Mouse (Mus musculus): ENCODE measurements around the gene Top1. TPM values are rescaled to one million over a fixed set of nuclear protein-coding genes. Genes with fewer than 3 reads are reported as not detected.
"Not testable (repeated sequence)": the region's sequence is repeated elsewhere in the genome, so short reads cannot be mapped to it uniquely, and the experiment has no call there.

Gene Top1
- polyA plus RNA-seq, 1 experiment: 7.2 TPM

DNA sequence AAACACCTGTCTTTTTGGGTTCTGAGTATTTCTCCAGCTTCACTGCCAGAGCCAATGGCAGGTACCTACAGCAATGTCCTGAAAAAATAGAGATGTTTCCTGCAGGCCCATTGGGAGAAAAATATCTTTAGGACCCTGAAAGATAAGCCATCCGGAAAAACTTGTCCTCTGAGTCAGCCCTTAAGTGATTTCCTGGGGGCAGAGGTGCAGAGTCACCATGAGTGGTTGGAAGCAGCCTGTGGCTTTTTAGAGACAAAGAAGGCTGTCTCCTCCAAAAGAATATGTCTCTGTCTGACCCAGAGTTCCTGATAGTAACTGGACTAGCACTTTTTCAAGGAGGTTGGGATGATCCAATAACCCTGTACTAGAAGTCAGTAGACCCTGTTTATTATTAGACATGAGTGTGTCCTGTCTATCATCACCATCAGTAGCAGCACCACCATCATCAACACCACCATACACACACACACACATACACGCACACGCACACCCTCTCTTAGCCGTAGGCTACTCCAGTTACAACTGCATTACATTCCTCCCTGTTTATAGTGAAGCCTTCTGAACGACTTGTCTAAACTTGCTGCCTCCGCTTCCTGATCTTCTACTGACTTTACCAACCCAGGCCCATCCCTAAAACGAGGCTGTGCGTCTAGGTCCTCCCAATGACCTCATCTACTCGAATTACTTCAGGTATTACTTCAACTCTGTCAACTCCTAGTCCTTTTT is 14.7 kb upstream of the Top1 start:
- no peak for DNase-seq (ENCODE audit: low read depth)

DNA sequence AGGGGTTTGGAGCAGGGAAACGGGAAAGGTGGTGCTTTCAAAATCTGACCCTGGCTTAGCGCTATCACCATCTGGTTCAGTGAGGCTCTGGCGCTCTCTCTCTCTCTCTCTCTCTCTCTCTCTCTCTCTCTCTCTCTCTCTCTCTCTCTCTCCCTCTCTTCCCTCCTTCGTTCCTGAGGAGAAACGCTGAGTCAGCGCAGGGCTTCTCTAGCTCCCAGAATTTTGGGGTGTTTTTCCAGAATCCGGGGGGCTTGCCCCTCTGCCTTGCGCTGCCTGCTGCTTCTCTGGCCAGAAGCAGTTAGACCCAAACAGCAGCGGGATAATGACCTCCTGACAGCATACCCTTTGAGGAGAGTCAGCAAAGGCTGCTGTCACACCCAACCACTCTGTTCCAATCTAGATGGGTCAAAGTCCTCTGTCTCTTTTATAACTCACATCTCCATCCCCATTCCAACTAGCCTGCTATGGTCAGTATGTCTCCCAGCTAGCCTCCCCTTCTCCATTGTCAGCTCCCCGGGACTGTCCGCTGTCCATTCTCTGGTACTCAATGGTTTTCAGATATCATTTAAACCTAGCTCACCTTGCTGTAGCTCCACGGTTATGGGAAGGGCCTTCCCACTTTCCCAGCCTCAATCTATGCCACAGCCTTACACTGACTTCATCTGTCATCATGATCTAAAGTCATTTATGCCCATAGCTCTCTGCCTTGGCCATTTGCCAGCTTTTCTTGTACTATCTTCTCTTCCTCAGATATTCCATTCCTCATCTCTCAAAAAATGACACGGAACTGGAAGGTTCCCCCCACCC is 5.6 kb upstream of the Top1 start:
- no peak for DNase-seq (ENCODE audit: low read depth)

DNA sequence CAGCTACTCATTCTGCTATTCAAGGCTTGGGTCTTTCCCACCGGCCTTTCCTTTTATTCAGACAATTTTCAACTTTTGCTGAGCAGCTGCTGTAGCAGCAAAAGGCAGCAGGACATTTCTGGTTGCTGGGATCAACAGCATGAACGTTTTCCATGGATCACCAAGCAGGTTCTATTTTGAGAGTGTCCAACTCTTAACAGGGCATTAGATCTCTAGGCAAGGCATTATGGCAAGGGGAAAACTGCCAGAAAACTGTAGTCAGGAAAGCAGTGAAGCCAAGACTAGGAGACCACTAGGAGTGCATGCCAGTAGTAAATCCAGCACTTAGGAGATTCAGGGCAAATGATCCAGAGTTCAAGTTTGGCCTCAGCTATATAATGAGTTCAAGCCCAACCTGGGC is 4.5 kb upstream of the Top1 start:
- no peak for DNase-seq (ENCODE audit: low read depth)

DNA sequence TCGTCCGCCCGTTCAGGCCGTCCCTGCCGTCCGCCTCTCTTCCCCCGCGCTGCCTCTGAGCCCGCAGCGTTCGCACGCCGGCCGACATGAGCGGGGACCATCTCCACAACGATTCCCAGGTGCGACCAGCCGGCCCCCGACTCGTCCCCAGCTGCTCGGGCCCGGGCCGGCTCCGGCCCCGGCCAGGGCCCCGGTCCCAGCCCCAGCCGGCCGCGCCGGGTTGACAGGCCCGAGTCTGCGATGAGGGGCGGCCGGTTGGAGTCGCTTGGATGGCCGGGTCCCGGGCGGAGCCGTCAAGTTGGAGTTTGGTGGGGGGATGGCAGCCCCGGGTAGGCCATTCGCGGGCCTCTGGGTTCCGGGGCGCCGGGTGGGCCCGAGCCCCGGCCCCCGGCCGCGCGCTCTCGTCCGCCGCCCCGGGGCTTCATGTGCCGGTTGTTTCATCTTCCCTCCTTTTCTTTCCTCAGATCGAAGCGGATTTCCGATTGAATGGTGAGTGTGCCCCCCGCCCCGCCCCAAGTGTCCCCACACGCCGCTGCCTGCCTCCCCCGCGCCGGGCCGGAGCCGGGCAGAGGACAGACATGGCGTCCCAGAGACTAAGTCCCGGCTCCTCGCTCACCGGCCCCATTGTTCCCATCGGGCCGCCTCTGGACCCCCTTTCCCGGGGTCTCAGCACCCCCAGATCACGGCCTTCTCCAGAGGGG is 606 bp downstream of the Top1 start:
- no peak for DNase-seq (ENCODE audit: low read depth)

DNA sequence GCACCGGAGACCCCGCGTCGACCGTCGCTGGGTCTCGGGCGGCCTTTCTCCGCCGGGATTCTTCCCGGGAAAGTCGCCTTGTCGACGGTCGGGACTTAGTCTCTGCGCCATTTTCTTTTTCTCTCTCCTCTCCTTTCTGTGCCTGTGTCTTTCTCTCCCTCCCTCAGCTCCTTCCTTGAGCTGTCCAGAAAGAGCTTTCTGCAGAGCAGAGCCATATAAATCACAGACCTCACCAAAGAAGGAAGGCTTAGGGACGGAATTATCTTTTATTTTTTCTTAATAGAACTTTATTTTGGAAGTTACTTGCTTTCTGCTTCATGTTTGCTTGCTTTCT is 1.1 kb downstream of the Top1 start:
- DNase-seq (ENCODE audit: low read depth): no peak

DNA sequence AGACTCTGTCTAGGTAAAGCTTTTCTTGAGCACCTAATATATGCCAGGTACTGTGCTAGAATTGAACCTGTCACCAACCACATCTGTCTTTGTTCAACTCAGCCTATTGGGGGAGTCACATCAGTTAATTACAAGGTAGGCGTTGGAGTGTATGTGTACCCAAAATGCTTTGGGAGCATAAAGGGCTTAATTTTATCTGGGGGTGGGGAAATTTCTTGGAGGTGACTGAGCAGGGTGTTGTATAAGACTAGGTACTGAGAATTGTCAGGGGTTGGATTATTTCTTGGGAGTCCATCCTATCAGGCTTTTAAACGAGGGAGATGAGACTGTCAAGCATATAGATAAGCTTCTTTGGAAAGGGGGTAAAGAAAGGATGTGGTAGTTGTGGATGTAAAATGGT is 2.4 kb downstream of the Top1 start:
- no peak for DNase-seq (ENCODE audit: low read depth)

DNA sequence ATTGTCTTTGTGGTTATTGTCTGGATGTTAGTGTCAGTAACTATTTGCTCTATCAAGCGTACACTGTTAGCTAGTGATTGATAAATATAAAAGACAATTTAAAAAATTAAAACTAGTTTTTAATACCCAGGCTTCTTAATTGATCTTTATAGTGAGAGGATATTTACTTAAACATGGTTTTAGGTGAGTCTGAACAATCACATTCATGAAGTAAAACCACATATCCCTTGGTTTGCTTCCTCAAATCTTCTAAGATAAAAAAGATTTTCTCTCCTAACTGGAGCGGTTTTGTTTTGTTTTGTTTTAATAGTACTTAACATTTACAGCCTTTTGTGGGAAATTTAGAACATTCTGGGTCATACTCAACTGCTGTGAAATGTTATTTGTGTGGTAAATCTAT is 3.4 kb downstream of the Top1 start:
- DNase-seq (ENCODE audit: low read depth): no peak

DNA sequence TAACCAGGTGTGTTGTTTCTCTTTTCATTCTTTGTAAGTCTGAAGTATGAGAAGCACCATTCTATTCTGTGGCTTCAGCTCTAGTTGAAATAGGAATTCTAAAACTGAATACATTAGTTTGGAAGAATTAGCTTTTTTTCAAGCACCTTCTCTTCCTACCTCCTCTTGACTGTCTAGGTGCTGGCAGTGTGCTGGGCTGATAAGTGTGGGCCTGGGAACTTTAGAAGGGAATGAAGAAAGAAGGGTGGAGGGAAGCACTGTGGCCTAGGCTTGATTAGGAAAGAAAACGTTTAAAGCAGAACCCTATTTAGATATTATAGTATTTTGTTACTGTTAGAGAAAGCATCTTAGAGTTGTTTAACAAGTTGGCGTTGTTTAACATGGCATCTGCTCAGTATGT is 5.5 kb downstream of the Top1 start:
- DNase-seq (ENCODE audit: low read depth): no peak

DNA sequence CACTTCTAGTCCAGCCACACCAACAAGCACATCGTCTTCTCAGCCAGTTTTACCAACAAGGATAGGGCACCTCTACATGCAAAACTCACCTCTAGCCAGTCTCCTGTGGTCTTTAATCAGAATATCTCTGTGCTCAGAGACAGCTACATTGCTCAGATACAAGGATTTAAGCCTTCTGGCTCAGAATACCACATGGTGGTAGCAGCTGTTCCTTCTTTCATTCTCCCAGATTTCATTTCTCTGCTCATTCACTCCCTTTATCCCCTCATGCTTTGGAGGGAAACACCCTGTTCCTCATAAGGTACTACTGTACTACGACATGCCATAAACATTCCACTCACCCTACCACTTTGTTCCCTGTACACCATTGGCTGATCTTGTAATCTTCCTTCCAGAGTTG is 7.5 kb downstream of the Top1 start:
- no peak for DNase-seq (ENCODE audit: low read depth)

DNA sequence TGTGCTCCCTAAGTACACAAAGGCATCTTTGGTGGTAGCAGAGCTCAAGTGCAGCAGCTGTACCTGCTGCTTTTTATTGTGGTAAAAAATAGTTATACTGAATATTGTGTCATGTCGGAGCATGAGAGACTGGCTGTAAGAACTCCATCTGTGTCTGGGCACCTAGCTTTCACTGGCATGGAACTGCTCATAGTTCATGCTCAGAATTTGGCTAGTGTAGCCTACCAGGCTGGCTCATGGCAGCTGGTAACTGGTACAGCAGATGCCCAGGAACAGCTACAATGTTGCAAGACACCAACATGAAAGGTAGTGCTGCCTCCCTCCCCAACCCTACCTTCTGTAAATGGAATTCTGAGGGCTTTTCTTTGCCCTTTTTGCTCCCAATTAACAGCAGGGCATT is 9.9 kb downstream of the Top1 start:
- no peak for DNase-seq (ENCODE audit: low read depth)

DNA sequence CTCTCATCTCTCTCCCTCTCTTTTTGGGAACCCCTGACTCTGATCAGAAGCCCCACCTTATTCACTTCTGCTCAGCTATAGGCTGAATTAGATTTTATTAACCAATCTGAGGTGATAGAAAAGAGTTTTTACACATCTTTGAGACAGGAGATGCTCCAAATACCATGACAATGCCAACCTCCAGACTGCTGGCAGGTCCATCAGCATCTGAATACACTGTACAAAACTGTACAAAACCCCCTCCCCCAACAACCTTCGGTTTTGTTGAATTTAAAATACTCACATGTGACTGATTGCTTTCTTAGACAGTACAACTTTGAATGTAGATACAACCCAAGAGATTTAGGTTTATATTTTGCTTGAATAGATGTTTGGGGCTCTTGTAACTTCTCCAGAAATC is 10.5 kb downstream of the Top1 start:
- no peak for DNase-seq (ENCODE audit: low read depth)

DNA sequence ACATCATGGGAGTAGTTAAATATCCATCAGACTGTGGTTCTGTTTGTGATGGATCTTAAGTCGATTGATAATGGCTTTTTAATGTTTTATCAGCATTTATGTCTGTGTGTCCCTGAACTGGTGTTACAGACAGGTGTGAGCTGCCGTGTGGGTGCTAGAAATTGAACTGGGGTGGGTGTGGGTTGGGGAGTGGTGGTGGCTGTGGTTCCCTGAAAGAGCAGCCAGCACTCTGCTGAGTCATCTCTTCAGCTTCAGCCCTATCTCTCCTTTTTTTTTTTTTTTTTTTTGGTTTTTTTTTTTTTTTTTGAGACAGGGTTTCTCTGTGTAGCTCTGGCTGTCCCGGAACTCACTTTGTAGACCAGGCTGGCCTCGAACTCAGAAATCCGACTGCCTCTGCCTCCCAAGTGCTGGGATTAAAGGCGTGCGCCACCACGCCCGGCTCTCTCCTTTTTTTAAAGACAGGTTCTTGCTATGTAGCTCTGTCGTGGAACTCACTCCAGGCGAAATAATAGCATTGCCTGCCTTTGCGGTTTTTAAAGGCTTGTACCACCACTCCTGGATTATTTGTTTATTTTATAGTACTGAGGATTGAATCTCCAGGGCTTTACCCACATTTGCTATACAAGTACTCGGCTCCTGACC is 12.2 kb downstream of the Top1 start:
- DNase-seq (ENCODE audit: low read depth): no peak

DNA sequence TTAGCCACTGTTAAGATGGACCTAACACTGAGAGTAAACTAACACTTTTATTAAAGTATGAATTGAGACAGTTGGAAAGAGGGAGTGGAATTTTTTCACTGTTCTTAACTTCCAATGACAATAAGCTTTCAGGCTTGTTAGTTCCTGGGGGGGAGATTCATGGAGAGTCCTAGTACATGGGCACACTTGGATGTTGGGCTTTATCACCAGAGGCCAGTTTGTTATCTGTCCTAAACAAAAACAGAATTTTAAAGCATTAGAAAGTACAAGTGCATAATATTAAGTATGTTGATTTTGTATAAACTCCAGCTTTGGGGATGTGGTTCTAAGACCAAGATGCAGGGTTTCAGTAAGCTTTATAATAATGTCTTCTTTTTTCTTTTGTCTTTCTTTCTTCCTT is 13.1 kb downstream of the Top1 start:
- no peak for DNase-seq (ENCODE audit: low read depth)

DNA sequence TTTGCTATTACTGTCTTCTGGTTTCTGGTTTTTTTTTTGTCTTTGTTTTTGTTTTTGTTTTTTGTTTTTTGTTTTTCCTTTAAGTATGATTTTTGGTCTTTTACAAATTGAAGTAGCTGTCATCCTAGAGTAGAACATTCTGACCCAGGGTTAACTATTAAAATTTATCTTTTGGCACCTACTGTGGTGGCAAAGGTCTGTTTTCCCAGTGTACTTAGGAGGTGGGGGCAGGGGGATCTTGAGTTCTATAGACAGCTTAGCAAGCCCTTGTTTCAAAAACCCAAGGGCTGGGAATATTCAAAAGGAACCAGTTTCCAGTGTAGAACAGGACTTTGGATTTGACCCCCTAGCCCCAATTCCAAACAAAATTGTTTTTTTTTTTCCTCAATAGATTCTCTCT is 18.7 kb downstream of the Top1 start:
- no peak for DNase-seq (ENCODE audit: low read depth)

DNA sequence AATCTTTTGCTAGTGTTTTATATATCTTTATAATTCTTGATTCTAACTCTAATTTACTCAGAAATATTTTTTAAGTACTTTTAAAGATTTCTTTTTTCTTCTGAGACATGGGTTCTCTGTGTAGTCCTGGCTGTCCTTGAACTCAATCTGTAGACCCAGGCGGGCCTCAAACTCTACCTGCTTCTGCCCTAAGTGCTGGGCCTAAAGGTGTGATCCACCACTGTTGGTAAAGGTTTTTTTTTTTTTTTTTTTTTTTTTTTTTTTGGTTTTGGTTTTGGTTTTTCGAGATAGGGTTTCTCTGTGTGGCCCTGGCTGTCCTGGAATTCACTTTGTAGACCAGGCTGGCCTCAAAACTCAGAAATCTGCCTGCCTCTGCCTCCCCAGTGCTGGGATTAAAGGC is 19.3 kb downstream of the Top1 start:
- DNase-seq (ENCODE audit: low read depth): not testable (repeated sequence)

DNA sequence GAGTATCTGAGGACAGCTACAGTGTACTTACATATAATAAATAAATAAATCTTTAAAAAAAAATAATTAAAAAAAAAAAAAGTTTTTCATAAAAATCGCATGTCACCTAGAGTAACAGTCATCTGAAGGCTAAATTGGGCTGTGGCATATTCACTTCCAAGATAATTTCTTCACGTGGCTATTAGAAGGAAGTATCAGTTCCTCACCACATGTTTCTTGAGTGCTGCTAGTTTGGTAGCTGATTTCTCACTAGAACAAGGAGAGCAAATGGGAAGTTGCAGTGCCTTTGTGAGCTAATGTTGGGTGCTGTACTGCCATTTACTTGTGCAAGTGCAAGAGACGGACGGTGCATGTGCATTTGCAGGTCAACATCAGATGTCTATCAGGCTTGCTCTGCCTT is 21.6 kb downstream of the Top1 start:
- no peak for DNase-seq (ENCODE audit: low read depth)

DNA sequence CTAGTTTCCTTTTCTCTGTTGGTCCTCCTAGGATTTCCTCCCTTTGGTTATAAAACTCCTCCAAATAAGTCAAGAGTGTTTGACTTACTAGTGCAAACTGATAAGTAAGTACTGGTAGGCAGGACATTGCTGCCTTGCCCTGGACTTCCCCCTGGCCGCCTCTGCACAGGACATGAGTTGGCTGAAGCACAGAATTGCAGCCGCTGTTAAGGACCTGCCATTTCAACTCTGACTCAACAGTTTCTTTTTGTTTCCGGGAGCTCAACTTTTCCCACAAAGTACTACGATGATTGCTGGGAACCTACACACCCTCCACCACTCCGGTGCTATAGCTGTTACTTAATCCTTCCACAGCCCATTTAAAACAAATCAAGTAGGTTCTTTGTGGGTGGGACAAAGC is 54.6 kb downstream of the Top1 start:
- peak; percentile 27 for DNase-seq (ENCODE audit: low read depth)

DNA sequence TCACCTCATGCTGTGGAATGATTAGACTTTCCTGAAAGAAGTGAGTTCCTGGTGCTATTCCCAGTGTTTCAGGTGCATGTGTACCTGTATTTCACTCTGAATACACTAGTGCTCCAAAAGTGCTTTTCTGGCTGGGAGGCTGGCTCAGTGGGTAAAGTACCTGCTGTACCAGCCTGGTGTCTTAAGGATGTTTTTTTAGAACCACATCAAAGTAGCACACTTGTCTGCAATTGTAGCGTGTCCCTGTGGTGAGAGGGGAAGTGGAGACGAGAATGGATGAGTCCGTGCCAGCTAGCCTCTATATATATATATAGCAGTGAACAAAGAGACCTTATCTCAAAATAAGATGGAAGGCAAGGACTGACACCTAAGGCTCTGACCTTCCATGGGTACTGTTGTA is 55.9 kb downstream of the Top1 start:
- no peak for DNase-seq (ENCODE audit: low read depth)

DNA sequence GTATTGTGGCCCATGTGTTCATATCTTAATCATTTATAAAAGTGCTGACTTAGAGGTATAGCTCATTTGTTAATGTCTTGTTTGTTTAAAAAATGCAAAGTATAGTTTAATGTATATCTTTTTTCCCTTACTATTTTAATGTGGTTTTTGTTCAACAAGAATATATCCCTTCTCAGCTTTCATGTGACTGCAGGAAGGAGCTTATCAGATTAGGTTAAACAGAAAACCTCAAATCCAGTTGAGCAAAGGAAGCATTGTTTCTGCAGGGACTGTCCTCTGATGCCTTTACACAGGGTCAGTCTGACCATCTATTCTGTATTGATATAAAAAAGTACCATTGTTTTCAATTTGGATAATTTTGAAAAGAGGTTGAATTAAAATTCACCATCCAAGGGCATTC is 57.1 kb downstream of the Top1 start:
- DNase-seq (ENCODE audit: low read depth): no peak

DNA sequence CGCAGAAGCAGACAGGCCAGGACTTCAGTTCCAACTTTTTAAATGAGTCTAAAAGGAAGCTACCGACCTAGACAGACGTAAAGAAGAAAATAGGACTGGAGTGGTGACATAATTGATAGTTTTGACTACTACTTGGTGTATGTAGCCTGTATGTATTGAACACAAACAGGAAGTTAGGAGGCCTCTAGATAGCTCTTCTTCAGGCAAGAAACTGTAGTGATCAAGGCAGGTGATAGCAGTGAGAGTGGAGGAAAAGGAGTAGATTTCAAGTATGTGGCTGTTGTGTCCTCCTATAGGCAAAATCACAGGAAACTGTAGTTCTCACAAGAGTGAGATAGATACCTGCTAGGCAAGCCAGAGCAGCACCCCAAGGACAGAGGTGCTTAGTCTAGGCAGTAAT is 62.0 kb downstream of the Top1 start:
- no peak for DNase-seq (ENCODE audit: low read depth)

DNA sequence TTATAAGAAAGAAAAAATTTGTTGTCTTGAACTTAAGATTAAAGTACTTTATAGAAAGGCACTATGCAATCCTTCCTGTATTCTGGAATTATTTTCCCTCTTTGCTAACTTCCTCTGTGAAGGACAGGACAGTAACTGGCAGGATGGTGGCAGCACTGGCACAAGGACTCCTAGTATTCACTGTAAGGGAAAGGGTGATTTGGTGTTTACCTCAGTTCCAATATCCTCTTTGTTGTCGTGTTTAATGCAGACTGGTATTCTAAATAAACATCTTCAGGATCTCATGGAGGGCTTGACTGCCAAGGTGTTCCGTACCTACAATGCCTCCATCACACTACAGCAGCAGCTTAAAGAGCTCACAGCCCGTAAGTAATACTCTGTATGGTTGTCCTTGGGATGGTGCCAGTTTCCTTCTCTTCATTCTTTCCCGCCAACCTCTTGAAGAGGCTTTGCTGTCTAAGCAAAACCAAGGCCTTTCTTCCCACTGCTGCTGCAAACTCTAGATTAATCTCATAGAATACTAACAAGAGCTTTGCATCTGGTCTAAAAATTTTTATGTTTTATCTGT is 69.9 kb downstream of the Top1 start:
- no peak for DNase-seq (ENCODE audit: low read depth)

DNA sequence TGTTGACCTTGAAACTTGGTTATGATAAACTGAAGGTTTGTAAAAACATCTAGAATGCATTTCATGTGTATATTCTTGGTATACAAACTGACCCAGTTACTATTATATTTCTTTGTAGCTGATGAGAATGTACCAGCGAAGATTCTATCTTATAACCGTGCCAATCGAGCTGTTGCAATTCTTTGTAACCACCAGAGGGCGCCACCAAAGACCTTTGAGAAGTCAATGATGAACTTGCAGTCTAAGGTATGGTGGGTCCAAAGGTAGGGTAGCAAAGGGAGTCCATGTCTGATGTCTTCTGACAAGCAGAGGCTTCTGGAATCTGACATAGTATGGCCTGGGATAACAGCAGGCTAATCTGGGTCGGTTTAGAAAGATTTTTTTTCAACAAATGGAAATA is 71.6 kb downstream of the Top1 start:
- no peak for DNase-seq (ENCODE audit: low read depth)

Measured in gonadal fat pad, adult 2 months (tissue).